Mouse (Mus musculus) heart, embryonic 10.5 days (tissue): Measurements from ENCODE around the gene Gm20509. TPM values are rescaled to one million over a fixed set of nuclear protein-coding genes. Genes with fewer than 3 reads are reported as not detected.

Experiments
- DNase-seq: peaks from one replicate; pipeline ENCODE4 v3.0.0-alpha.2; 2017; ENCODE audit warnings: low spot score
- H3K27ac ChIP-seq: fragments of 300-500 bp; sonication (generic); 2 replicates; pipeline ENCODE4 v1.5.1; 2016; ENCODE audit warnings: mild to moderate bottlenecking
- H3K27me3 ChIP-seq: fragments of 300-500 bp; sonication (generic); 2 replicates; pipeline ENCODE4 v1.6.1; 2016; ENCODE audit warnings: mild to moderate bottlenecking; ENCODE audit not compliant: poor library complexity, insufficient read depth, severe bottlenecking
- H3K36me3 ChIP-seq: fragments of 300-500 bp; sonication (generic); 2 replicates; pipeline ENCODE4 v1.6.1; 2016; ENCODE audit warnings: mild to moderate bottlenecking, moderate library complexity
- H3K4me1 ChIP-seq: fragments of 300-500 bp; sonication (generic); 2 replicates; pipeline ENCODE4 v1.6.1; 2016; ENCODE audit warnings: mild to moderate bottlenecking
- H3K4me3 ChIP-seq: fragments of 300-500 bp; sonication (generic); 2 replicates; pipeline ENCODE4 v1.5.1; 2016; ENCODE audit warnings: mild to moderate bottlenecking, moderate library complexity
- H3K9me3 ChIP-seq: fragments of 300-500 bp; sonication (generic); 2 replicates; pipeline ENCODE4 v1.6.1; 2016; ENCODE audit warnings: mild to moderate bottlenecking, moderate library complexity
- WGBS: fragments of 180-500 bp; shearing (Covaris S2); methylation state at CpG from one replicate; pipeline ENCODE4 v1.1.7; 2016; 5-methylcytosine and 5-hydroxymethylcytosine counted together
- polyA plus RNA-seq: library from polyadenylated mRNA; unstranded; fragments of >200 nt; fragmentation: Nextera tagmentation; extraction: Ambion mirVana; gene quantifications from 2 replicates; pipeline ENCODE4 v1.2.1, GENCODE M21; 2016

Gene Gm20509
- polyA plus RNA-seq, 1 experiment from 2014 or later = not detected

- no peaks in the 10 kb centered on the region for H3K9me3 ChIP-seq
- H3K4me3 ChIP-seq = no peak overlapping the region
- H3K36me3 ChIP-seq = no peaks in the 10 kb centered on the region
- H3K4me1 ChIP-seq = peaks cover 8% of the 10 kb centered on the region; the same call in 1 of the 2 replicates
- no peak overlapping the region for H3K27ac ChIP-seq
- no peaks in the 10 kb centered on the region for H3K27me3 ChIP-seq
- 80% methylated on average over 8 of the region's 8 CpGs for WGBS
- no peak for DNase-seq
These were observed 19.8 kb upstream of the Gm20509 start for GRCm38 (mm10) chr9:73082291-73083000.

DNA sequence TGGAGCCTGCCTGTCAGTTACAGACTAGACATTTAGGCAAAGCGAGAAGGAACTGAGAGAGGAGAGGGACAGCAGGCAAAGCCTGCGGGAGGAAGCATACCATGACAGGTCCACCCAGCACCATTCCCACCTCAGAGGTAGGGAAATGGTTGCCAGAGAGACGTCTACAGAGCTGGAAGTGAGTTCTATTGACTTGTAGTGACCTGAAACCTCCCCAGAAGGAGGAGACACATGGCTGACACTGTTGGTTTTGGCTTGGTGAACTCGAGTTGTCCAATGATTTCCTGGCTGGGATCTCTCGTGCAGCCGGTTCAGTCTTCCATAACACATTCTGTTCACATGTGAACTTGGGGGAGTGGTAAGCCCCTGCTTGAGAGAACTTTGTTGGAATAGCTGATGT, 18.3 kb upstream of the Gm20509 start:
- 70% methylated on average over 6 of the region's 6 CpGs for WGBS

DNA sequence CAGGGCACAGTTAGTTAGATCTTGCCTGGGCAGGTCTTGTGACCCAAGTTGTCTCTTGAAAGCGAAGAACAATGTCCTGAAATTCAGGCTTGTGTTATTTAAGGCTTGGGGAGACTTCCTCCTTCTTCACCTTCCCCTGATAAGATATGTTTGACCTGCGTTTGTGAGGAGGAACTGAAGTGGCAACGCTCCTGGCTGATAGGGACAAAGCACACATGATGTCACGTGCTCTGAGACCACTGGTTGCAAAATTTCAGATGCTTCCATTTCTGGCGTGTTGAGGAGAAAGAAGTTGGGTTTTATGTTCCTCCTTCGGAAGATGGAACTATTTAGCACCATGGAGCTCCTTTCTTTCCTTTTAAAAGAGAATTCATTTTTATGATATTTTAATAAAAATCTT, 16.4 kb upstream of the Gm20509 start:
- Histone ChIP-seq H3K27ac (no peak overlapping the region), H3K4me1 (peaks cover 8% of the 10 kb centered on the region; the same call in 1 of the 2 replicates), H3K36me3 (no peaks in the 10 kb centered on the region), H3K4me3 (no peak overlapping the region), H3K27me3 (peaks cover 16% of the 10 kb centered on the region; the same call in 1 of the 2 replicates), H3K9me3 (no peaks in the 10 kb centered on the region)
- DNase-seq = no peak
- 47% methylated on average over 6 of the region's 6 CpGs for WGBS

More for the DNA sequence above, 18.3 kb upstream of the Gm20509 start:
- DNase-seq = no peak
- H3K27ac ChIP-seq = no peak overlapping the region
- peaks cover 11% of the 10 kb centered on the region; the same call in 1 of the 2 replicates for H3K27me3 ChIP-seq
- H3K4me3 ChIP-seq = no peak overlapping the region
- H3K9me3 ChIP-seq = no peaks in the 10 kb centered on the region
- H3K4me1 ChIP-seq = peaks cover 8% of the 10 kb centered on the region; the same call in 1 of the 2 replicates
- H3K36me3 ChIP-seq = no peaks in the 10 kb centered on the region

GRCm38 (mm10) chr9:73087121-73087520, 15.1 kb upstream of the Gm20509 start:
- no peaks in the 10 kb centered on the region for H3K36me3 ChIP-seq
- 64% methylated on average over 8 of the region's 8 CpGs for WGBS
- peaks cover 16% of the 10 kb centered on the region; the same call in 1 of the 2 replicates for H3K27me3 ChIP-seq
- no peak for DNase-seq
- H3K4me3 ChIP-seq = no peak overlapping the region
- H3K4me1 ChIP-seq = peaks cover 8% of the 10 kb centered on the region; the same call in 1 of the 2 replicates
- H3K9me3 ChIP-seq = no peaks in the 10 kb centered on the region
- H3K27ac ChIP-seq = no peak overlapping the region

GRCm38 (mm10) chr9:73087581-73087980, 14.7 kb upstream of the Gm20509 start:
- Histone ChIP-seq H3K36me3 (no peaks in the 10 kb centered on the region), H3K27ac (no peak overlapping the region), H3K9me3 (no peaks in the 10 kb centered on the region), H3K4me1 (peaks cover 8% of the 10 kb centered on the region; the same call in 1 of the 2 replicates), H3K4me3 (no peak overlapping the region), H3K27me3 (peaks cover 16% of the 10 kb centered on the region; the same call in 1 of the 2 replicates)
- no peak for DNase-seq
- 69% methylated on average over 5 of the region's 5 CpGs for WGBS

DNA sequence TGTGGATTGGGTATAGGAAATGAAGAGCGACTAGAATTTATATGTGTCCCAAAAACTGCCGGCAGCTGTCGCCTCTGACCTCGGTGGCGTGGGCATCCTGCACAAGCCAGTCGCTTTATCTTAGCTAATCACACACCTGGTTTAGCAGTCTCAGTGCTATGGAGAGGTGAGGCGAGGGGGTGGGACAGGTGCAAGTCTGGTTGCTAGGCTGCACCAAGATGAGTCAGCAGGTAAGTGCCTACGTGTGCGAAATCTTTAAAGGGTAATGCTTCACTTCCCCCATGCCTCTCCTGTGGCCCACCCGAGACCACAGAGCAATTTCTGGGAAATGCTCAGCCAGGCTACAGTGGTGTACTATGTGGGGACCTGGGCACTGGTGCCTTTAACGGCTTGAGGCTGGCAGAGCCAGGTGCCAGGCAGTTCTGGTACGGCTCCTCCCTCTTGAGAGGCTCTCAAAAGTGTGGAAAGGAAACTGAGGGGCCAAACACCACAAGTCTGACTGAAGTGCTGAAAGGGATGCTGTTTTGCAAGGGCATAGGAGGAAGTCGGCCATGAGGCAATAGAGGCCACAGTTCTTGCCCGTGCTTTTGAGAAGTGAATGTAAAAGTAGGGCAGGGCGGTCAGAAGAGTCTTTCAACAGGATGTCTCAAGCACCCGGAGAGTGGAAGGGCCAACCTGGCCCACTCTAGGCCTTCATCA, 12.9 kb upstream of the Gm20509 start:
- Histone ChIP-seq H3K36me3 (no peaks in the 10 kb centered on the region), H3K4me1 (peaks cover 8% of the 10 kb centered on the region; the same call in 1 of the 2 replicates), H3K27me3 (peaks cover 16% of the 10 kb centered on the region; the same call in 1 of the 2 replicates), H3K9me3 (no peaks in the 10 kb centered on the region), H3K27ac (no peak overlapping the region), H3K4me3 (no peak overlapping the region)
- DNase-seq = no peak
- 66% methylated on average over 16 of the region's 16 CpGs for WGBS

GRCm38 (mm10) chr9:73090121-73090520, 12.1 kb upstream of the Gm20509 start:
- H3K27ac ChIP-seq = no peak overlapping the region

GRCm38 (mm10) chr9:73091747-73092146, 10.5 kb upstream of the Gm20509 start:
- Histone ChIP-seq H3K4me3 (no peak overlapping the region), H3K9me3 (no peaks in the 10 kb centered on the region), H3K27ac (no peak overlapping the region), H3K36me3 (no peaks in the 10 kb centered on the region), H3K27me3 (peaks cover 29% of the 10 kb centered on the region; the same call in 1 of the 2 replicates), H3K4me1 (no peaks in the 10 kb centered on the region)
- WGBS = 0% methylated on average over 1 of the region's 1 CpGs
- DNase-seq = no peak

More at GRCm38 (mm10) chr9:73090121-73090520, 12.1 kb upstream of the Gm20509 start:
- Histone ChIP-seq H3K4me1 (peaks cover 8% of the 10 kb centered on the region; the same call in 1 of the 2 replicates), H3K4me3 (no peak overlapping the region), H3K9me3 (no peaks in the 10 kb centered on the region), H3K36me3 (no peaks in the 10 kb centered on the region), H3K27me3 (peaks cover 18% of the 10 kb centered on the region; the same call in 1 of the 2 replicates)
- DNase-seq = no peak
- WGBS = 77% methylated on average over 10 of the region's 10 CpGs

- no peak for DNase-seq
These were observed 7.7 kb upstream of the Gm20509 start for GRCm38 (mm10) chr9:73094580-73094979.

DNA sequence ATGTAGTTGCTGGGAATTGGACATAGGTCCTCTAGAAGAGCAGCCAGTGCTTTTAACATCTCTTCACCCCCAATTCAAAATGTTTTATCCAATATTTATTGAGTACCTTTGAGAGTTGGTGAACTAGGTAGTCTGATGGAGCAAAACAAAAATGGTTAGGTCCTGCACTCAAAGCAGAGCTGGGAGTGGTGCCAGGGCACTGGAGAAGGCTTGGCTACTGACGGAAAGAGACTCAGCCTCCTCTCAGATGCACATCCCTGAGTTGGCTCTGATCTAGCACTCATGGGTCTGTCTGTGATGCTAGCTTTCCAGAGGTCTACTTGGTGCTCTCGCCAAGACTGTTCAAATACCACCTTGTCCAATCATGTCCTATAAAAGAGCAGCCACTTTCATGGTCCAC, 4.4 kb upstream of the Gm20509 start:
- Histone ChIP-seq H3K27me3 (peaks cover 32% of the 10 kb centered on the region), H3K36me3 (no peaks in the 10 kb centered on the region), H3K4me1 (no peaks in the 10 kb centered on the region), H3K9me3 (no peaks in the 10 kb centered on the region), H3K4me3 (no peak overlapping the region), H3K27ac (no peak overlapping the region)
- no peak for DNase-seq
- WGBS = 78% methylated on average over 2 of the region's 2 CpGs

More at GRCm38 (mm10) chr9:73094580-73094979, 7.7 kb upstream of the Gm20509 start:
- no peak overlapping the region for H3K27ac ChIP-seq
- WGBS = 52% methylated on average over 17 of the region's 17 CpGs
- no peaks in the 10 kb centered on the region for H3K36me3 ChIP-seq
- peaks cover 12% of the 10 kb centered on the region; the same call in 1 of the 2 replicates for H3K27me3 ChIP-seq
- H3K4me1 ChIP-seq = no peaks in the 10 kb centered on the region
- no peak overlapping the region for H3K4me3 ChIP-seq
- no peaks in the 10 kb centered on the region for H3K9me3 ChIP-seq

DNA sequence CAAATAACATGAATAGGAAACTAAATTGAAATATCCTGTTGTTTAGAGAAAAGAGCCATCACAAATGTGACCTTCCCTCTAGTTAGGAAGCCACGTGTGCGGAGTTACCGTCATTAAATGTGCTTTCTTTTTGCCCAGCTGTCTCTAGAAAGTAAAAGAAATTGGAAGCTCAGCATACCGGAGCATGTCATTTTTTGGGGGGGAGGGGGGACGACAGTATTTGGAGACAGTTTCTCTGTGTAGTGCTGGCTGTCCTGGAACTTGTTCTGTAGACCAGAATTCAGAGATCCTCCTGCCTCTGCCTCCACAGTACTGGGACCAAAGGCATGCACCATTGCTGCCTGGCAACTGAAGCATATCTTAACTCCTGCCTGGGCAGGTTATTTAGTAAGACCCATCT, 734 bp upstream of the Gm20509 start, which contains the start of gene Khdc3:
TSS of gene Khdc3 (plus strand) at position 301 of the 400 bp plus-strand sequence.
- WGBS = 85% methylated on average over 5 of the region's 5 CpGs
- H3K27ac ChIP-seq = no peak within 1 kb of the TSS
- H3K36me3 ChIP-seq = no peaks in the 10 kb centered on the region
- no peaks in the 10 kb centered on the region for H3K9me3 ChIP-seq
- H3K27me3 ChIP-seq = peaks cover 56% of the 10 kb centered on the region
- no peak within 1 kb of the TSS for H3K4me3 ChIP-seq
- peaks cover 9% of the 10 kb centered on the region for H3K4me1 ChIP-seq
- no peak for DNase-seq

DNA sequence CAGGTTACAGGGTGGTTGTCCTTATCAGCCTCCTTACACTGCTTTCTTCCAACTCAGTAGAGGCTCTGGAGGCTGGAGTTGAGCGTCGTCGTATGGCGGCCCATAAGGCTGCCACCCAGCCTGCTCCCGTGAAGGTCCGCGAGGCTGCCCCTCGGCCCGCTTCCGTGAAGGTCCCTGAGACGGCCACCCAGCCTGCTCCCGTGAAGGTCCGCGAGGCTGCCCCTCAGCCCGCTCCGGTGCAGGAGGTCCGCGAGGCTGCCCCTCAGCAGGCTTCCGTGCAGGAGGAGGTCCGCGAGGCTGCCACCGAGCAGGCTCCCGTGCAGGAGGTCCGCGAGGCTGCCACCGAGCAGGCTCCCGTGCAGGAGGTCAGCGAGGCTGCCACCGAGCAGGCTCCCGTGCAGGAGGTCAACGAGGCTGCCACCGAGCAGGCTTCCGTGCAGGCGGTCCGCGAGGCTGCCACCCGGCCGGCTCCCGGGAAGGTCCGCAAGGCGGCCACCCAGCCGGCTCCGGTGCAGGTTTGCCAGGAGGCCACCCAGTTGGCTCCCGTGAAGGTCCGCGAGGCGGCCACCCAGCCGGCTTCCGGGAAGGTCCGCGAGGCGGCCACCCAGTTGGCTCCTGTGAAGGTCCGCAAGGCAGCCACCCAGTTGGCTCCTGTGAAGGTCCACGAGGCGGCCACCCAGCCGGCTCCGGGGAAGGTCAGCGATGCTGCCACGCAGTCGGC, 1.0 kb downstream of the Gm20509 start:
- no peaks in the 10 kb centered on the region for H3K9me3 ChIP-seq
- H3K27me3 ChIP-seq = peaks cover 59% of the 10 kb centered on the region
- no peaks in the 10 kb centered on the region for H3K36me3 ChIP-seq
- H3K27ac ChIP-seq = peak overlapping the region; percentile 71
- peak overlapping the region; percentile 63 for H3K4me3 ChIP-seq
- peaks cover 9% of the 10 kb centered on the region for H3K4me1 ChIP-seq
- 5% methylated on average over 60 of the region's 60 CpGs for WGBS
- peak; percentile 80 for DNase-seq
